Mouse (Mus musculus): ENCODE measurements at regions not wholly inside any gene's neighbourhood (a gene's known extent, or its start where the extent isn't known, plus 50 kb on each side); places are given as distances from the start of the nearest gene placed in this dataset.
"Not testable (repeated sequence)": the region's sequence is repeated elsewhere in the genome, so short reads cannot be mapped to it uniquely, and the experiment has no call there.

DNA sequence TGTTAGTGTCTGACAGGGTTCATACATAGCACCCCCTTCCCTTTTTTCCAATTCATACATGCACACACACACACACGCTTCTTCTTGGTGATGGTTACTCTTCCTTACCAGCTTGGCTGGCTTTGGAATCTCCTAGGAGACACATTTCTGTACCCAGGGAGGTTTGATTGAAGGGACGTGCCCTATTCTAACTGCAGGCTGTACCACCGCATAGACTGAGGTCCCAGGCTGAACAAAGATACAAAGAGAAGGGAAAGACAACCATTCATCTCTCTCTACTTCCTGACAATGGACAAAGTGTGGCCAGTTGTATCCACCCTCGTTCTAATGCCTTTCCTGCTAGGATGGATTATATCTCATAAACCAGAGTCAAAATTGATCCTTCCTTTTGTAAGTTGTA, 100.0 kb downstream of the Raet1d start:
- DNase-seq (ENCODE audit: low read depth, low spot score), result not testable (repeated sequence)

DNA sequence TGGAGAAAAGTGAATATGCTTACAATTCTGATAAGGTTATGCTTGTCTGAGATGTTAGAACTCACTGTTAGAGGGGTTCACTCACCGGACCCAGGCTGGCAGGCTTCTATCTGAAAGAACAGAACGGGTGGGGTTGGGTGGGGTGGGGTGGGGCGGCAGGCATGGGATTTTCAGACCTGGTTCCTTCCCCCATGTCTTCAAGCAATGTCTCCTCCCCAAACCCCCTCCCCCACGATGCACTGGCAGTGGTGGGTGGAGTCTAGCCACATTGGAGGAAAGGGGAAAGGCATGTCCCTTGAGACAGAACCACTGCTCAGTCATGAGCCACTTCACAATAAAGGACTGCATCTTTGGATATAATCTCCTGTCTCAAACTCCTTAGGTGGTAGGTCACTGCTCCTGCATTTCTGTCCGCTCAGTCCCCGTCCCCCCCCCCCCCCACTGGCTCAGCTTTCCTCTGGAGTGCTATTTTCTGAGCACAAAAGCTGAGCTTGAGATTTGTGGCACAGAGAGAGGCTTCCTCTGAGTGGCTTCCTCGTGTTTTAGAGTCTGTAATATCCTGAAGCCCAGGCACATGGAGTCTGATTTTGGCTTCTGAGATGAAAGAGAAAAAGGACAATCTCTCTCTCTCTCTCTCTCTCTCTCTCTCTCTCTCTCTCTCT, 100.6 kb downstream of the Raet1d start:
- not testable (repeated sequence) for DNase-seq (ENCODE audit: low read depth, low spot score)

DNA sequence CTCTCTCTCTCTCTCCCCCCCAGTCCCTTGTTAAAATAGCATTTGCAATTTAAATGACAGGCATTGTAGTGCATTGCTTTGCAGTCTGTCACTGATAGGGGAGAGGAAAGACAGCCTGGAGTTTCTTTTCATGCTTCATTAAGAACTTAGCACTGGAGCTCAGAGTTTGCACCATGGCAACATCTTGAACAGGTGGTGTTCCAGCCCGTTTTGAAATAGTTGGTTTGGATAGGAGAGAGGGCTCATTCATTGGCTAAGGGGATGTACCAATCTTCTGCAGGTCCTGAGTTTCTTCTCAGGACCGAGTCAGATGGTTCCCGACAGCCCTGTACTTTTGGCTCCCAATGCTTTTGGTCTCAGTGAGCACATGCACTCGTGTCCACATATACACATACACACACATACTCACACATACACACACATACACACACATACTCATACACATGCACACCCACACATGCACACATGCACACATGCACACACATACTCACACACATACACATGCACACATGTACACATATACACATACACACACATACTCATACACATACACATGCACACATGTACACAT, 101.2 kb downstream of the Raet1d start:
- not testable (repeated sequence) for DNase-seq (ENCODE audit: low read depth, low spot score)

DNA sequence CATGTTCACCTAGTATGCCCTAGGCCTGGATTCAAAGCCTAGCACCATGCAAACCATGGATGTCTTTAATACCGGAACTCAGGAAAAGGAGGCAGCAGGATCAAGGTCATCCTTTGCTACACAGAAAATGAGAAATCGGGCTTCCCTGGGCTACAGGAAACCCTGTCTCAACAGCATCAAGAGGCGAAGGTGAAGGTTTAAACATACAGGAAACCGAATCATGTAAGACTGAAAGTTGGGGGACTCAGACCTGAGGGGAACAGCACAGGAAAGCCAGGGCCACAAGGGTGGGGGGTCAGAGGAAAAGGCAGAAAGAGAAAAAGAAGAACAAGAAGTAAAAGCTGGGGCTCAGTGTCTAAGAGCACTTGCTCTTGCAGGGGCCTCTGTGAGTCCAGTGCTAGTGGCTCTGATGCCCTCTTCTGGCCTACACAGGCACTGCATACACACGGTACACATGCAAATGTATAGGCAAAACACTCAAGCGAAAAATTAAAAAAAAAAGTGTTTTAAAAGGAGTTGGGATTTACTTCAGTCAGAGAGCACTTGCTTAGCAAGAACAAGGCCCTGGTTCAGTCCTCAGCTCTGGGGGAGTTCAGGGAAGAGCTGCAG, 111.5 kb downstream of the Raet1d start:
- DNase-seq (ENCODE audit: low read depth, low spot score), result peak; percentile 66

DNA sequence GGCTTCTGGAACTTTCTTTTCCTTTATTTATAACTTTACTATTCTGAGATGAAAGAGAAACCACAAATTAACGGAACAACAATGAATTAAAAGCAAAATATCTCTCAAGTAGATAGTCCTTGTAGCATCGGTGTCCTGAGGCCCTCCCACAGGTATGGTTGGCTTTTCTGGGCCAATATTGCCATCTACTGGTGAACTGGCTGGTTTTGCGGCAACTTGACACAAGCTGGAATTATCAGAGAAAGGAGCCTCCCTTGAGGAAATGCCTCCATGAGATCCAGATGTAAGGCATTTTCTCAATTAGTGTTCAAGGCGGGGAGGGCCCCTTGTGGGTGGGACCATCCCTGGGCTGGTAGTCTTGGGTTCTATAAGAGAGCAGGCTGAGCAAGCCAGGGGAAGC, 119.5 kb downstream of the Raet1d start:
- DNase-seq (ENCODE audit: low read depth, low spot score), result not testable (repeated sequence)

DNA sequence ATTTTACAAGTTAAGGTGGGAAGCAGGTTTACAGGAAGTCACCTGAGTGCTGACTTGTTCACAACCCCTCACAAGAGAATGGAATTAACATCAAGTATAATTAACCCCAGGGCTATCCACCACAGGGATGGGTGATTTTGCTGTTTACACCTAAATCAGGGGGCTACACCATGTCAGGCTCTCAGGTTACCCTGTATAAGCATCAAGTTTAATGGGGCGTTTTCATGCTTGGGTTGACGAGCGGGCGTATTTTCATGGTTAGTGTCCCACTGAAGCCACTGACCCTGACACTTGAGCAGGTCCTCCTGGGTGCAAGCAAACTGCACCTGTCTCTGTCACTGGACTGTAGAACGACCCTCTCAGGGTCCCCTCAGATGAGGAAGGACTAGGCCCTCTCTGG, 126.7 kb downstream of the Raet1d start:
- not testable (repeated sequence) for DNase-seq (ENCODE audit: low read depth, low spot score)

DNA sequence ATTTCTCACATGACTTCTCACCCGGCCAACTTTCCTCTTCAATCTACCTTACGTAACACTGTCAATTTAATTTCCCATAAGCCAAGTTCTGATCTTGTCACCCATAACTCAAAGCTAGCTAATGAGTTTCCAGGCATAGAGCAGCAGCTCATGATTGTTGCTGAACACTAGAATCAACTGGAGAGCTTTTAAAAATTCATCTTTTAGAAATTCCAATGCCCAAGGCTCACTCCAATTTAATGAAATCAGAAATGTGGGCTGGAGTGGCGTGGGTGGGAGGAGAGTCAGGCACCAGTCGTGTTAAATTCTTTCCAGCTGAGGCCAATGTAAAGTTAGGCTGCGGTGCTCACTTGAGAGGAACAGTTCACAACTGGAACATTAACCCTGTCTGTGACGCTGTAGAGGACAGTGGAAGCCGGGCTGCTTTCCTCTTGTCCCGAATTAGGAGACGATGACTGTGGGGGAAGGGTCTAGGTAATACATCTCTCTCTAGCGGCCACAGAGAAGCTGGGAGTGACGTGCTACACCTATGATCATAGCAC, 131.5 kb downstream of the Raet1d start:
- not testable (repeated sequence) for DNase-seq (ENCODE audit: low read depth, low spot score)

DNA sequence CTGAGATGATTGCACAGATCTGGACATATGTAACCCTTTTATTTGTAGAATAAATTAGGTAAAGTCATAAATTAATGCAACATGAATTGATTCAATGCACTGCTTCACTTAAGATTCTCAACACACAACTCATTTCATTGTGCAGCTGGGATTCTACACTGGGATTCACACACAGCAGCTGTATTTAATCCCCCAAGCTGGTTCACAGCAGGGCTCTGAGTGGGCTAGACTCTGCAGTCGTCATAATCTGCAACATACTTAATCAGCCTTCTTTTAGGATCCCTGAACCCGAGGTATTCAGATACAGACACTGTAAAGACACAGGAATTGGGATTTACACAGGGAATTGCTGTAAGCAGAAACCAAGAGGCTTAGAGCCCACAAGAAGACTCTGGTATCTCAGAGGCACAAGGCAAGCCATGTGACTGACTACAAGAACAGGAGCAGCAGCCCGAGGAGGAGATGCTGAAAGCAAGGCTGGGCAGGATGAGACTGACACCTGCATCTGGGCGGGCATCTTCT, 135.7 kb downstream of the Raet1d start:
- no peak for DNase-seq (ENCODE audit: low read depth, low spot score)

Data from A20 (cell line).